Mouse (Mus musculus): Measurements from ENCODE around the gene Mcts2.

Gene Mcts2

DNA sequence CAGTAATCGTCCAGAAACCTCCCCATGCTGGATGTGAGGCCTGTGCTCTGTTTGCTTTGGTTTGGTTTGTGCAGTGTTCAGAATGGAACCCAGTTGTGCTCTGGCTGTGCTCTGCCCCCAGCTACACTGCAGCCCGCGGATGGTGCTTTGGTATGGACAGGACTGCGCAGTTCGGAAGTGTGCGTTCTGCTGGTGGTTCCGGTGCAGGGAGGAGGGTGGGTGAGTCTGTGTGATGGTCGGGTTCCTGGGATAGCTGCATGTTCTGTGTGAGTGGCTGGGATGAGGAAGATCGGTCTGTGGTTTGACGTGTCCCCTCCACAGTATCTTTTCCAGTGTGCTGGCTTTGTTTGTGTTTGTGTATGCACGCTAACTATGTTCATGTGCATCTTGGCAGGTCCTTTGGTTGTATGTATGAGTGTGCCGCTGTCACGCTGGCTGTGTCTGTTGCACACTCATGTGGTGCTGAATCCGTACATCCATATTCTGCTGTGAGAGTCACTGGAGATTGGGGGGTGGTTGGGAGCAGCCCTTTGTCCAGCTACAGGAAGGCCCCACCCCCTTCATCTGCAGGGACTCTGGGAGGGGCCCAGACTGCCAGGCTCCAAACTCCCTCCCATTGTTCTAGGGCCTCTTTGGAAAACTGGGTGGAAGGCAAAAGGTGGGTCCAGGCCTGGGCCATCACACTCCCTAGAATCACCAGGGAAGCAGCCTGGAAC is 41.1 kb downstream of the Mcts2 start:
- POLR2A ChIA-PET = interaction anchor here in 3 of 4 experiments (0.5 to 24.6 kb wide), 22 partner anchors 9 to 1718 kb away, joined by 3 to 728 read pairs (median 4); partner anchors contain the start of genes Mcts2 (in 3 of the 3) and Id1 (in 2 of the 3)
- CTCF ChIA-PET = interaction anchor here (0.5 to 1.7 kb wide), 6 partner anchors 21 to 204 kb away, joined by 3 to 8 read pairs (median 6); no protein-coding TSS in a partner anchor

DNA sequence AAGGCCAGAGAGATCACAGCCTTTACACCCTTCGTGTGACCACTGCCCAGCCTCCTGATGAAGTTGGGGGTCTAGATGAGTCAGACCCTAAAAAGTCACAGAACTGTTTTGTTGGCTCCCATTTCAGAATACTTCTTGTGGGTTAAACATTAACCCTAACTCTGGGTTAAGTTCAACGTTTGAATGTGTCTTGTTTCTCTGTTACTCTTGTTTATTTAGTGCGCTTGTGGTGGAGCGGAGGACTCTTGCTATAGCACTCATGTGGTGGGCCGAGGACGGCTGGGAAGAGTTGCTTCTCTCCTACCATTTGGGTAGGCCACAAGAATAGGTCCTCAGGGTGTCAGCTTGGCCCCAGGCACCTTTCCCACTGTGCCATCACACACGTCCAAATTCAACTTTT is 41.8 kb downstream of the Mcts2 start:
- CTCF ChIA-PET = interaction anchor here in 2 of 4 experiments (0.5 to 1.3 kb wide), 2 partner anchors 35 to 38 kb away, joined by 3 to 6 read pairs; no protein-coding TSS in a partner anchor

DNA sequence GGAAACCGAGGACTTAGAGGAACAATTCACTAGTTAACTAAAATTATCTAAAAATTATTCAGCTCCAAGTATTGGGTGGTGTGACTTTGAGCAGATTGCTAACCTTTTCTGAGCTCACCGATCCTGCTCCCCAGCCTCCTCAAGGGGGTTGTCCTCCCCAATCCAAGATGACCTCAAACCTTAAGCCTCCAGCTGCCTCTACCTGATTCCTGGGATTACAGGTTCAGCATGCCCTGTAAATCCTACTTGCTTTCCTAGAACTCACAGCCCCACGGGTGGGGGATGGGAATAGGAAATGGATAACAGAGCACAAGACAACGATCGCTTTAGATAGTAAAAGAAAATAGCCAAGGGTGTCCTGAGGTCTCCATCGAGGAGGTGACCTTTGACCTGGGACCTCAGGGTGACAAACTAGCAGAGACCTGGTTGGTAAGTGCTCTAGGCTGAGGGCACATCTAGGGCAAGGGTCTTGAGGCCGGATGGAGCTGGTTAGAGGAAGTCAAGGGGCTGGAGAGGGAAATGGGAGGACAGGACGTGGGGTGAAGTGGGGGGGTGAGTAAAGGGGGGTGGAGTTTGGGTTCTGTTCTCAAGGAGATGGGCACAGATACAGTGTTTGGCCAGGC is 42.3 kb downstream of the Mcts2 start:
- POLR2A ChIA-PET = interaction anchor here (0.6 to 24.6 kb wide), 20 partner anchors 8 to 122 kb away, joined by 3 to 728 read pairs (median 4); partner anchors contain the start of genes Id1 (in 2 of the 4), Cox4i2 (in 1 of the 4) and Tpx2 (in 1 of the 4)
- CTCF ChIA-PET = interaction anchor here (0.7 to 1.6 kb wide), 5 partner anchors 13 to 36 kb away, joined by 3 to 17 read pairs (median 3); no protein-coding TSS in a partner anchor

More for the DNA sequence above, 41.8 kb downstream of the Mcts2 start:
- POLR2A ChIA-PET = interaction anchor here in 3 of 4 experiments (0.5 to 24.6 kb wide), 15 partner anchors 8 to 102 kb away, joined by 3 to 728 read pairs (median 4); partner anchors contain the start of genes Id1 (in 2 of the 3) and Mcts2 (in 2 of the 3)

DNA sequence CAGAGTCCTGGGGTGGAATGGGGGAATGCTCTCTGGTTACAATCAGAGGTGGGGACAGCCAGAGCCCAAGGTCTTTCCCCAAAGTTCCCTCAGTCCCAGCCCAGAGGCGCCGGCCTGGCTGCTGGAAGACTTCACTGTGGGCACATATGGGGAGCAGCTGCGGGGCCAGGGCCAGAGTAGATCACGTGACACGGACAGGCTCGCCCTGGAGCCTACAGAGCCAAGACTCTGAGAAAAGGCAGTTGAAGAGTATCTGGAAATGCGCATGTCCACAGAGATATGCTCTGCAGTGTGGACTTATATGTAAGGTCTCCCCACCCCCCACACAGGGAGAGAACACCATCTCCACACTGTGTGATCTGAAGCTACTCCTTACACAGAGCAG is 42.8 kb downstream of the Mcts2 start:
- ChIA-PET CTCF (interaction anchor here (0.6 to 1.6 kb wide), 7 partner anchors 12 to 114 kb away, joined by 3 to 17 read pairs (median 3); no protein-coding TSS in a partner anchor), POLR2A (interaction anchor here in 3 of 4 experiments (0.6 to 24.6 kb wide), 24 partner anchors 7 to 1598 kb away, joined by 3 to 728 read pairs (median 4); partner anchors contain the start of genes Id1 (in 2 of the 3), Mcts2 (in 2 of the 3), Cox4i2 (in 1 of the 3) and Tpx2 (in 1 of the 3))

DNA sequence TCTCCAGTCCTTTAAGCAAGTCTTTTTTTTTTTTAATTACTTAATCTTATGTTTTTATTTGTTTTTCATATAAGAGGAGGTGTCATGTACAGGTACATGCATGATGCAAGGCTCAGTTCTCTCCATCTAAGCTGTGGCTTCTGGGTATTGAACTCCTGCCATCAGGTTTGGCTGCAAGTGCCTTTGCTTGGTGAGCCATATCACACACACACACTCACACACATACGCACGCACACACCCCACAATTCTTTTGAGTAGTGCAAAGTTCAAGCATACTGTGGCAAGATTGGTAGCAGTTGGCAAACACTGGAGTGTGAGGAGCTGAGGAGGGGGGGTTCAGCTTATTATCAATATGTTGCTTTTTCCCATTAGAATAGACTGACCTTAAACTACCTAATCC is 46.4 kb downstream of the Mcts2 start:
- CTCF ChIA-PET = interaction anchor here in 1 of 4 experiments (0.7 kb wide), 2 partner anchors 22 to 30 kb away, joined by 4 read pairs; no protein-coding TSS in a partner anchor

GRCm38 (mm10) chr2:152734501-152734900 is 47.7 kb downstream of the Mcts2 start:
- POLR2A ChIA-PET = interaction anchor here (0.6 to 24.6 kb wide), 28 partner anchors 8 to 385 kb away, joined by 3 to 728 read pairs (median 4); partner anchors contain the start of genes Mcts2 (in 2 of the 4), Bcl2l1 (in 1 of the 4) and Cox4i2 (in 1 of the 4)
- CTCF ChIA-PET = interaction anchor here in 2 of 4 experiments (0.5 to 1.8 kb wide), 9 partner anchors 29 to 542 kb away, joined by 3 to 17 read pairs (median 3); no protein-coding TSS in a partner anchor

More for the DNA sequence above, 46.4 kb downstream of the Mcts2 start:
- POLR2A ChIA-PET = interaction anchor here in 3 of 4 experiments (0.7 to 24.6 kb wide), 8 partner anchors 7 to 104 kb away, joined by 3 to 728 read pairs (median 125); partner anchors contain the start of gene Cox4i2 (in 1 of the 3)

DNA sequence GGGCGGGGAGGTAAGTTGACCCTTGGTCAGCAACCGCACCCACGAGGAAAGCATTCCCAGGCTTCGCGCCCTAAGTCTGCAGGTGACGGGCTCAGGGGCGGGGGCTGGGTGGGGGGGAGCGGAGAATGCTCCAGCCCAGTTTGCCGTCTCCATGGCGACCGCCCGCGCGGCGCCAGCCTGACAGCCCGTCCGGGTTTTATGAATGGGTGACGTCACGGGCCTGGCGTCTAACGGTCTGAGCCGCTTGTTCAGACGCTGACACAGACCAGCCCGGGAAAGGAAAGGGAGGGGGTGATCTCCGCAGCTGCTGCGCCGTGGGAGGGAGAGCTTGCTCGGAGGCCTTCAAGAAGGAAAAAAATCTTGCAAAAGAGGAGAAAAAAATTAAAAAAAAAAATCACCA is 48.1 kb downstream of the Mcts2 start:
- ChIA-PET POLR2A (interaction anchor here (0.6 to 24.6 kb wide), 28 partner anchors 8 to 385 kb away, joined by 3 to 728 read pairs (median 7); partner anchors contain the start of genes Mcts2 (in 2 of the 4), Bcl2l1 (in 1 of the 4) and H13 (in 1 of the 4)), CTCF (interaction anchor here in 3 of 4 experiments (0.7 to 2.1 kb wide), 5 partner anchors 28 to 342 kb away, joined by 3 to 8 read pairs (median 4); no protein-coding TSS in a partner anchor)

GRCm38 (mm10) chr2:152736090-152736601 is 49.3 kb downstream of the Mcts2 start, which contains the start of gene Id1:
Gene Id1 (plus strand): TSS chr2:152736251.
- POLR2A ChIA-PET = interaction anchor here (0.5 to 24.6 kb wide), 56 partner anchors 9 to 153 kb away, joined by 3 to 728 read pairs (median 4); partner anchors contain the start of genes Cox4i2 (in 2 of the 4), Mcts2 (in 2 of the 4), H13 (in 1 of the 4) and Tpx2 (in 1 of the 4)
- CTCF ChIA-PET = interaction anchor here (0.5 to 2.4 kb wide), 9 partner anchors 12 to 68 kb away, joined by 3 to 12 read pairs (median 4); partner anchors contain the start of gene H13 (in 1 of the 4)

DNA sequence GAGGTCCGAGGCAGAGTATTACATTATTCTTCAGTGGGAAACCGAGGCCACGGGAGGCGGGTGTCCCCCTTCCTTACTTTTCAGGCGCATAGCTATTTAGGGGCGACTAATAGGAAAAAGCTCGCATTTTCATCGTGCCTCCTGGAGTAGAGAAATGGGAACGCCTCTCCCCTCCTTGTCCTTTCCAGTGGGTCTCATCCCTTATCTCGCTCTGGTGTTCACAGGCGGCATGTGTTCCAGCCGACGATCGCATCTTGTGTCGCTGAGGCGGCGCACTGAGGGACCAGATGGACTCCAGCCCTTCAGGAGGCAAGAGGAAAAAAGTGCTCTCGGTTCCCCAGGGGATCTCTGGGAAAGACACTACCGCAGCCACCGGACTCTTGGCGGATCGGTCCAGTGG is 49.9 kb downstream of the Mcts2 start:
- POLR2A ChIA-PET = interaction anchor here (0.5 to 24.6 kb wide), 52 partner anchors 10 to 875 kb away, joined by 3 to 728 read pairs (median 4); partner anchors contain the start of genes Cox4i2 (in 2 of the 4), Mcts2 (in 2 of the 4), H13 (in 1 of the 4) and Tpx2 (in 1 of the 4)
- CTCF ChIA-PET = interaction anchor here in 3 of 4 experiments (0.8 to 2.4 kb wide), 8 partner anchors 13 to 68 kb away, joined by 3 to 12 read pairs (median 4); partner anchors contain the start of gene H13 (in 1 of the 3)

Measured in embryonic stem cell, embryonic (primary cell).